Mouse (Mus musculus) MEL-GATA-1-ER (cell line): ENCODE data around the gene Ppia.
"Not testable (repeated sequence)": the region's sequence is repeated elsewhere in the genome, so short reads cannot be mapped to it uniquely, and the experiment has no call there.

Experiments
- DNase-seq: peaks from one replicate; pipeline ENCODE4 v3.0.0-alpha.2; 2012; ENCODE audit warnings: low read depth; ENCODE audit errors: extremely low read depth

Gene Ppia

GRCm38 (mm10) chr11:6414751-6415550, at the start of gene Ppia:
Ppia (plus strand) TSS chr11:6415443.
- no peak for DNase-seq

DNA sequence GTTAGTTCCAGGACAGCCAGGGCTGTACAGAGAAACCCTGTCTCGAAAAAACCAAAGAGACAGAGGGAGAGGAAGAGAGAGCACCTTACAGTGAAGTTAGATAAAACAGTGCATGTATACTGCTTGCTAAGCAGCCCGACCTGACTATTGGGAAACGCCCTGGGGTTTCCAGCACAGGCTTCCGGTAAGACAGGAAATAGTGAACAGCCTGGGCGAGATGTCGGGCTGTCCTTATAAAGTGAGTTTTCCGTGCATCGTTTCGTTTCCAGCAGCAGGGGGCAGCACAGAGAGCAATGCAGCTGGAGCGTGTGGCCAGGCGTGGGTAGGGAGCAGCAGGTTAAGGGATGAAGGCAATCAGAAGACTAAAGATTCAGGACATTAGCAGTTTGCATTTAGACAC, 49.4 kb upstream of the Ppia start:
- peak; percentile 83 for DNase-seq

DNA sequence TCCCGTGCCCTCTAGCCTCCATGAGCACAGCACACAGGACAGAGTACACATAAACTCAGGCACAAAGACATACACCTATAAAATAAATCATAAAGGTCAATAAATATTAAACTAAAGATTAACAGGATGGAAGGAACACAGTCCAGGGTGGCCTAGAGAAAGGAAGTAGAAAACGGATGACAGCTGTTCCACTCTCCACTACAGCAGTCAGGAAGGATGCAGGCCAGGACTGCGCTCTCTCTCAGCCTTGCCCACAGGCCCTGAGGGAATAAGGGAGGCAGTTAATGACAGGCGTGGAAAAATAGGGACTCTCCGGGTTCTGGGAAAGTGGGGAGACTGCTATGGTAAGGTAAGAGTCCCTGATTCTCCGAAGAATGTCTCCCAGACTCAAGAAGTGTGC, 48.8 kb upstream of the Ppia start:
- no peak for DNase-seq

DNA sequence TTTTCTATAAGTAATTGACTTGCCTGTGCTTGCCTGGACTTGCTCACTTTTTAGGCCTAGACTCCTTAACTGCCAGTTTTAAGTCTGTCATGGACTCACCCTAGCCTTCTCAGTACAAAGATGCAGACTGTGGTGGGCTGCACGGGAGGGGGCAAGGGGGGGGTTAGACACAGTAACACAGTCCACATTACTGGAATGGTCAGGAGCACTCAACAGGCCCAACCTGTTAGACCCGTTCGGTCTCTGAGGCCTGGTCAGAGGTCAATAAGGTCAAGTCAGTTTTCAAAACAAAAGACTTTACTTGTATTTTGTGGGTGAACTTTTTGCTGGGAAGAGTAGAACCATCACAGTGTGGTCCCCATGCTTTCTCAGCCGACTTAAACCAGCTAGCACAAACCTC, 48.1 kb upstream of the Ppia start:
- DNase-seq: no peak

- DNase-seq: not testable (repeated sequence)
These were observed 47.3 kb upstream of the Ppia start for GRCm38 (mm10) chr11:6367986-6368385.

- DNase-seq: no peak
These were observed 43.7 kb upstream of the Ppia start for GRCm38 (mm10) chr11:6371376-6372155.

- no peak for DNase-seq
These were observed 42.5 kb upstream of the Ppia start for GRCm38 (mm10) chr11:6372784-6373183.

DNA sequence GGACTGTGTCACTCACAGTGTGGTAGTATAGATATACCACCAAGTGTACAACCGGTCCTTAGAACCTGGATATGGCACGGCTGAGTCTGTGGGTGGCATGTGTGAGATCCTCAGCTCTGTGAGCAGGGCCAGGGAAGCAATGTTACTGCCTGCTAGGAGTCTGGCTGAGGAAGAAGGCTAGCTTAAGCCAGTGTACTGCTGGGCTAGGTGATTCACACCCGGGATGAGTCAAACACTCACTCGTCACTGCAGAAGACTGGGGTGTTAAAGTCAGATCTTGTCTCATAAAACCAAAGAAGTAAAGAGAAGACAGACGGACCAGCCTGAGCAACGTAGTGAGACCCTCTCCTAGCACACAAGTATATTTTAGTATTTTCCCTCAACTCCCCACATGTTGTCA, 34.3 kb upstream of the Ppia start:
- DNase-seq: no peak

DNA sequence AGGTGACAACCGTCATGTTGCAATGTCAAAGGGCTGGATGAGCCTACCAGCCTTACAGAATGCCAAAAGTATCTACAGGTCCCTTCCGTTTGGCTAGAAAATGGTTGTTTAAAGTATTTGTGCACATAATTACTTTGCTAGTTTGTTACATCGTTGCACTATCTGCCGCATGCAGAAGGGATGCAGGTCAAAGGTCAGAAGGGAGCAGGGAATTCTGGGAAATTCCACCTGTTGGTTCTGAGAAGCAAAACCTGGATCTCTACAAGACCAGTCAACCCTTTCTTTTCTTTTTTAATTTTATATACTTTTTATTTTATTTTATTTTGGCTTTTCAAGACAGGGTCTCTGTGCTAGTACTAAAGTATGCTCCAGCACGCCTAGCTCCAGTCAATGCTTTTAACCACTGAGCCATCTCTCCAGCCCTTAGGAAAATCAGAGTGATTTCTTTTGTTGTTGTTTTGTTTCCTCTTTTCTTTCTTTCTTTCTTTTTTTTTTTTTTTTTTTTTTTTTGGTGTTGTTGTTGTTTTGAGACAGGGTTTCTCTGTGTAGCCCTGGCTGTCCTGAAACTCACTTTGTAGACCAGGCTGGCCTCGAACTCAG, 27.0 kb upstream of the Ppia start:
- no peak for DNase-seq

DNA sequence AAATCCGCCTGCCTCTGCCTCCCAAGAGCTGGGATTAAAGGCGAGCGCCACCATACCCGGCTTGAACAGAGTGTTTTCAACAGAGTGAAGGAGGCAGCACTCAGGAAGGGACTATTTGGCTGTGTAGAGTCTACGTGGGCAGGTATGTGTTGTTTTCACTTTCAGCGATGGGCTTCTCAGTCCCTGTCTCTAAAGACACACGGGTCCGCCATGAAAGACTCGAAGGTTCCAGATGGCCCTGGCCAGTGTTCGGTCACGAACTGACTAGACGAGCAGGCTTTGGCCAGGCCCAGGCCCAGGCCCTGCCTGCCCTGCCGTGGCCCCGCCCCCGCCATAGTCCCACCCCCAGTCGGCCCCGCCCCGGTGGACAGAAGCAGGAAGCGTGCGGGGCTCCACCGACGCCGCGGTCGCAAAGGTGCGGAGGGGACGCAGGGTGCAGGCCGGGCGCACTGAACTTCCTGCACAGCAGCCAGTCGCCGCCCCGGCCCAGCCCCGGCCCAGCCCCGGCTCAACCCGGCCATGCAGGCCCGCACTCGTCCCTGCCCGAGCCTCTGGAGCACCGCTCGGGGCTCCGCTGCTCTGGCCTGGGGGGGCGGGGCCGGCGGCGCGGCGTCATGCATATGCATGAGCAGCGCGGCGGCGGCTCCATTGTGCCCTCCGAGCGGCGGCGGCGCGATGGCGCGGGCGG, 26.4 kb upstream of the Ppia start, which contains the start of gene Zmiz2:
Gene Zmiz2 (plus strand): TSS at position 349 of the 688 bp plus-strand sequence.
- peak; percentile 47 for DNase-seq

DNA sequence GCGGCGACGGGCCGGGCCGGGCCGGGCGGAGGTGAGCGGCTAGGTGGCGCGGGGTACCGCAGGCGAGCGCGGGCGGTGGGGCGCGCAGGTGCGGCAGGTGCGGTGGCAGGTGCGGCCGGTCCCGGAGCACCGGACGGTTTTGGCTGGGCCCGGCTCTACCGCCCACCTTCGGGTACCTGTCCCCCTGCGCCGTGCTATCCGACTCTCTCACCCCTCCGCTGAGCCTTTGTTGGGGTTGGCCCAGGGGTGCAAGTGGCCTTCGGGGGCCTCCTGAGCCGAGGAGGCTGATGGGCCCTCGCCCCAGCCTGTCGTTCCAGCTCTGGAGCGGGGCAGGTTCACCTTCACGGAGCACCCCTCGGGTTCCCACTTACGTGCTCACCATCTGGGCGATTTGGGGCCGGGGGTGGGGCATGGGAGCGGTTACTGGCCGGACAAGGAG, 25.7 kb upstream of the Ppia start:
- no peak for DNase-seq

DNA sequence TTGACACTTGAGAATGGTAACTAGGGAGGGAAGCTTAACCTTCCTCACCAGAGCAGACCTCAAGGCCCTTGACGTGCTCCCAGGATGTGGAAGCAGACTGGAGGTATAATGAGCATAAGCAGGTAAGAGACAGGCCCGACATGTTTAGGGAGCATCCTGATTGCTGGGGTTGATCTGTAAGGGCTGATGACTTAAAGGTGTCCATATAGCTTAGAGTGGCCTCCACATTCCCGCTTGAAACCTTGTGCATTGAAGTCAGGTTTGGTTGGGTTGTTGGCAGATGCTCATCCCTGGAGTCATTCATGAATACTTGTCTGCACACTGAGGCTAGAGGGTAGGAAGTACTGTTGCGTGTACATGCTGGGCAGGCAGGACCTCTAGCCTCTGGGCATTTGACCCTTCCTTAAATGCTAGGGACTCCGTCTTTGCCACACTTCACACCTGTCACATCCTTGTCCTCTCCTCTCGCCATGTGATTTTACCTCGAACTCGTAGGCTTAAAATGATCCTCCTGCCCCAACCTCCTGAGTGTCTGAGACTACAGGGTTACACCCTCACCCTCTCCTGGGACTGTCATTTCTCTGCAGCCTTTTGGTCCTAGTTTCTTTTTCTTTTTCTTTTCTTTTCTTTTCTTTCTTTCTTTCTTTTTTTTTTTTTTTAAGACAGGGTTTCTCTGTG, 24.7 kb upstream of the Ppia start:
- no peak for DNase-seq

DNA sequence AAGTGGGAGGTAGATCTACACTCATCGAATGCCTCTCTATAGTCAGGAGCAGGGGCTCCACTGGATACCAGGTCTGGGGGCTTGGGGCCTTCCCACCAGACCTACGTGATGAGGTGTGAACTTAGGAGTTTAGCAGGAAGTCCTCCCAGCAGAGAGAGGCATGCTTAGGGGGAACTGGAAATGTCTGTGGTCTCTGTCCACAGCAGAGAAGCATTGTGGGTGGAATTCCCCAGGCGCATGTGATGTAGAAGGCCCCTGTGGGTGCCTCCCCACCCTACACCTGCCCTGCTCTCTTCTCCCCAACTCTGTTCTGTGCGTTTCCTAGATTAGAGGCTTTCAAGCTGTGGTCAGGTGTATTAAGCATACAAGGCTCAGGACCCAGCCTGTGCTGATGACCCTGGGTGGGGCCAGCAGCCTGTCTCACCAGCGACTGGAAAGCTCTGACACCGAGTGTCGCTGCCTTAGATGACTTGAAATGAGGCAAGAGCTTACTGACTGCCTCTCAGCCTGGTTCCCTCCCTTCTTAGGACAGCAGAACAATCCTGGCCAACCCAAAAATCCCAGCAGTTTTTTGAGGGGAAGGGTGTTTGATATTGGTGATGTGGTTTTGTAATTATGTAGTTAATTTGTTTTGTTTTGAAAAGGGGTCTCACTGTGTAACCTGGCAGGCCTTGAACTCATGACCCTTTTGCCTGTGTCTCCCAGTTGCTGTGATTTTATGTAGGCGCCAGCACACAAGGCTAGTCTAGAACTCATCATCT, 23.5 kb upstream of the Ppia start:
- no peak for DNase-seq

- DNase-seq: peak; percentile 77
These were observed 22.4 kb upstream of the Ppia start for GRCm38 (mm10) chr11:6392857-6393256.

- no peak for DNase-seq
These were observed 21.4 kb upstream of the Ppia start for GRCm38 (mm10) chr11:6393866-6394265.

DNA sequence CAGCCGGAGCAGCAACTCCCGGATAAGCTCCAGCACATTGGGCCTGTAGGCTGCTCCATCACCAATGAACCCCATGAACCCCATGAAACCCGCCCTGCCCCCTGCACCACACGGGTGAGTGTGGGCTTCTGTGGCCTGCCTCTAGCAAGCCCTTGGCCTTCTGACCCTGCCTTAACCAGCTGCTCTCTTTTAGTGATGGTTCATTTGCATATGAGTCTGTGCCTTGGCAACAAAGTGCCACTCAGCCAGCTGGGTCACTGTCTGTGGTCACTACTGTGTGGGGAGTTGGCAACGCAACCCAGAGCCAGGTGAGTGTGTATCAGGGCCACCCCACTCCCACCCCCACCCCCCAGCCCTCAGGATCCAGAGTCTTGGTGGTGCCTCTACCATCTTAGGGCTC, 19.7 kb upstream of the Ppia start:
- no peak for DNase-seq

DNA sequence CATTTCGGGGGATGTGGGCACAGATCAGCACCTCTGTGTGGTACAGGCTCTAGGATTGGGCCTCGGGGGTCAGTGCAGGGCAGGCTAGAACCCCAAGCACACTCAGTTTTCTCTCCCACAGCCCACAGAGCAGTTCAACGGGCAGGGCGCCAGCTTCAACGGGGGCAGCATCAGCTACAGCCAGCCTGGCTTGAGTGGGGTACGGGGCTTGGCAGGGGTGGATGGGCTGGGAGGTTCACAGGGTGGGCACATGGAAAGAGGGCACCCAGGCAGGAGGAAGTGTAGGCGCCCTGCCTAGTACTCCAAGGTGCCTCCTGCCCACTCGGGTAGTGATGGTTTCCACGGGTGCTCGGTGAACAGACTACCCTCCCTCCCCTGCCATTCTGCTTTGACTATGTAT, 17.1 kb upstream of the Ppia start:
- no peak for DNase-seq

GRCm38 (mm10) chr11:6402515-6403510, 12.4 kb upstream of the Ppia start:
- no peak for DNase-seq

- DNase-seq: no peak
These were observed 11.3 kb upstream of the Ppia start for GRCm38 (mm10) chr11:6403830-6404405.
